Mouse (Mus musculus) CH12.LX (cell line): Measurements from ENCODE around the gene March8.

Experiments
- CTCF ChIP-seq, 2 experiments: IDR thresholded peaks in 1 of 2; conservative IDR thresholded peaks in 1 of 2; 2 replicates each; pipeline ENCODE4 v1.5.1; 2011 to 2012; ENCODE audit warnings: low read depth in 2 of 2, low read length in 2 of 2, improper control_type of control experiment in 1 of 2, inconsistent platforms in 1 of 2, mild to moderate bottlenecking in 1 of 2, moderate library complexity in 1 of 2
- RCOR1 ChIP-seq: conservative IDR thresholded peaks from 2 replicates; pipeline ENCODE4 v1.6.1; 2012; ENCODE audit warnings: low read depth, mild to moderate bottlenecking, inconsistent platforms, low read length, improper control_type of control experiment

GRCm38 (mm10) chr6:116407216-116407615 is 69.4 kb downstream of the March8 start:
- TF ChIP-seq CTCF (conservative IDR thresholded peaks at IDR 0.05 in 1 of 2, IDR thresholded peaks at IDR 0.05 in 1 of 2; ENCODE audit: low read depth in 2 of 2, low read length in 2 of 2) (no peak), RCOR1 (no peak)
